Mouse (Mus musculus): Measurements from ENCODE around the gene Dapk2. TPM values are rescaled to one million over a fixed set of nuclear protein-coding genes. Genes with fewer than 3 reads are reported as not detected.
A peak's percentile ranks its signal among the peaks of the same experiment; 100 is the strongest.

Dapk2 gene
- polyA plus RNA-seq (2012; rRNA removed) = 26.7 and 32.8 TPM in 2 replicates

DNA sequence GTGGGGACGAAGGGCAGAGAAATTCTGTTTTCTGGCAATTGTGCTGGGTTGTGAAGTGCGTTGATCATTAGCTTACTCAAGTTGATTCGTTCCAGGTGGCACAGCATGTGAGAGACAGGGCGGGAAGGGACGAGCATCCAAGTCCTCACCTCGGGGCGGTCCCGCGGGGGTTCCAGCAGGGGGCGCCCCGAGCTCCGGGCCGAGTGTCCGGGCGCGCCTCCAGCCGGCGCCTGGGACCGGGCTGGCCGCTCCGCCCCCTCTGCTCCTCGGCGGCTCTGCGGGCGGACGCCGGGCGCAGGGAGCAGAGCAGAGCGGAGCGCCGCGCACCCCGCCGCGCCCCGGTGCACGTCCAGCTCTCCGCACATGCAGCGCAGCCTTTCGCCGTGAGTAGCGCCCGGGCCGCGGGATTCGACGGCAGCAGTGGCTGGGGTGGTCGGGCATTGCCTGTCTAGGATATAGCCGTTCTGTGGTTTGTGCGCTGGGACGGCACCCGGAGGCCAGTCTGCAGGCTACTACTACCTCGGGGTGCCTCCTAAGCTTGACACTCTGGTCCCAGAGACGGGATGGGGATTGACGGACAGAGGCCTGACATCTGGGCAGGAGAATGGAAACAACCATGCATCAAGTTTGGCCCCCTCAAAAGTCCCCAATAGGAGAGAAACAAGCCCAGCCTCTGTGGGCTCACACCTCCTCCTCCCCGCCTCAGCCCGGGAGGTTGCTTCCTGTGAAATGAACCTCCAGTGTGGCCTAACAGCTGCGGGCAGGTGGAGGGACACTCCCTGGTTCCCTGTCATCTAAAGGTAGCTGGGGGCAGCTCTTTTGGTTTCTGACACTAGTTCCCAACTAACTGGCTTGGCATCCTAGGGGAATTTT is at the start of gene Dapk2:
Gene Dapk2 (plus strand): TSS at position 266 of the 873 bp plus-strand sequence.
- 1% methylated on average over 58 of the region's 58 CpGs for WGBS

DNA sequence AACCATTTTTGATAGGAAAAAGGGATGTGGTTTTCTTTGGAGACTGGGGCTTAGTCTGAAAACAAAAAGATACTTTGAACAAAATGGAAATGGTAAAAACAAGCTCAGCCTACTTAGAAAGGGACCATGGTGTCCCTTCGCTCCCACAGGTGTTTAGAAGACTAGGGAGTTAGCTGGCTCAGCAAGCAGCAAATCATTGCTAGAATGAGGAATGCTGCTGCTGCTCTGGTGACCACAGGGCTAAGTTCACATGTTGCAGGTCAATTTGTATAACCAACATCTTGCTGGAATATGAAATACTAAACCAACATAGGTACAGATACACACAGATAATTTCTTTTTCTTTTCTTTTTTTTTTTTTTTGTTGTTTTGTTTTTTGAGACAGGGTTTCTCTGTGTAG is 48.4 kb upstream of the Dapk2 start:
- no peak for DNase-seq
- Histone ChIP-seq H3K4me1 (ENCODE audit: control insufficient read depth, insufficient read depth, low read length) (peaks cover 2% of the 10 kb centered on the region; the same call in 1 of the 2 replicates), H3K4me3 (replicated peaks; ENCODE audit: extremely low read depth, low read depth, low read length) (no peak overlapping the region)
- TF ChIP-seq POLR2A (IDR thresholded peaks at IDR 0.05; ENCODE audit: borderline replicate concordance, extremely low read depth, low read depth, low read length) (no peak), CTCF (IDR thresholded peaks at IDR 0.05; ENCODE audit: insufficient read depth, low read length) (no peak)
- 97% methylated on average over 1 of the region's 1 CpGs for WGBS

More for the DNA sequence above, at the start of gene Dapk2:
- Histone ChIP-seq H3K4me1 (ENCODE audit: control insufficient read depth, insufficient read depth, low read length) (no peaks in the 10 kb centered on the region; the same call in 1 of the 2 replicates), H3K4me3 (replicated peaks; ENCODE audit: extremely low read depth, low read depth, low read length) (peak within 1 kb of the TSS; percentile 62)
- peak; percentile 87 for DNase-seq
- TF ChIP-seq POLR2A (IDR thresholded peaks at IDR 0.05; ENCODE audit: borderline replicate concordance, extremely low read depth, low read depth, low read length) (0 out of 2 replicates have a peak, but pooled peaks have one; percentile 6), CTCF (IDR thresholded peaks at IDR 0.05; ENCODE audit: insufficient read depth, low read length) (peak; percentile 23; the same call in 1 of the 2 replicates)

GRCm38 (mm10) chr9:66110126-66110525 is 47.9 kb upstream of the Dapk2 start:
- Histone ChIP-seq H3K4me3 (replicated peaks; ENCODE audit: extremely low read depth, low read depth, low read length) (no peak overlapping the region), H3K4me1 (ENCODE audit: control insufficient read depth, insufficient read depth, low read length) (peaks cover 4% of the 10 kb centered on the region; the same call in 1 of the 2 replicates)
- TF ChIP-seq POLR2A (IDR thresholded peaks at IDR 0.05; ENCODE audit: borderline replicate concordance, extremely low read depth, low read depth, low read length) (no peak), CTCF (IDR thresholded peaks at IDR 0.05; ENCODE audit: insufficient read depth, low read length) (no peak)
- DNase-seq = no peak
- WGBS = 58% methylated on average over 8 of the region's 8 CpGs

DNA sequence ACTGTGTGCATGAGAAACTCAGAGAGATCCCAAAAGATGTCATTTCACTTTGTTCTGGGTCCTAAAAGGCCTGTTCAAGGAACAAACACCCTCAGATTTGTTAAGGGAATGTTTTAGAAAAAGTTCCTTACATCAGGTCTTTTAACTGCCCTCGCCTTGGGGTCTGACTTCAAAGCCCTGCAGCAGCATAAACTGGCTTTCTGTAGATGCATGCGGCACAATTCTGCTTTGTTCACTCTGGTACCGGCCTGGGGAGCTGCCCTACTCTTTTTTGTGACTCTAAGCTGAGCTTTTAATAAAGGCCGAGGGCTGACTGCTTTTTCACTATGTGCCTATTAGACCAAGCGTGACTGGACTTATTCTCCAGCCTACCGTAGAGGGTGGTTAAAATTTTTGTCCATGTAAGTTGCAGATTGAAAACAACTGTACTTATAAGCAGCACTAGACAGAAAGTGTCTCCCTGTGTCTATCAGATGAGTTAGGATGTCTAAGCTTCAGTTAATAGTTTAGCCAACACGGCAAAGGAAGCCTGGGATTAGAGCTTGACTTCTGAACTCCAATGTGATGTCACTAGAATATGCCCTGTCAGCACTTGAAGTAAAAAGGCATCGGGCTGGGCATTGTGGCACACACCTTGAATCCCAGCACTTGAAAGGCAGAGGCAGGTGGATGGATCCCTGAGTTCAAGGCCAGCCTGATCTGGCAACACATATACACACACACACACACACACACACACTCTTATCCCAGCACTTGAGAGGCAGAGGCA is 47.2 kb upstream of the Dapk2 start:
- H3K4me1 ChIP-seq (ENCODE audit: control insufficient read depth, insufficient read depth, low read length) = peaks cover 4% of the 10 kb centered on the region; the same call in 1 of the 2 replicates
- no peak overlapping the region for H3K4me3 ChIP-seq (replicated peaks; ENCODE audit: extremely low read depth, low read depth, low read length)
- no peak for DNase-seq
- WGBS = 88% methylated on average over 8 of the region's 8 CpGs
- TF ChIP-seq POLR2A (IDR thresholded peaks at IDR 0.05; ENCODE audit: borderline replicate concordance, extremely low read depth, low read depth, low read length) = no peak
- no peak for TF ChIP-seq CTCF (IDR thresholded peaks at IDR 0.05; ENCODE audit: insufficient read depth, low read length)

GRCm38 (mm10) chr9:66114341-66114740 is 43.7 kb upstream of the Dapk2 start:
- WGBS = 77% methylated on average over 3 of the region's 3 CpGs
- no peak overlapping the region for H3K4me3 ChIP-seq (replicated peaks; ENCODE audit: extremely low read depth, low read depth, low read length)
- TF ChIP-seq CTCF (IDR thresholded peaks at IDR 0.05; ENCODE audit: insufficient read depth, low read length) (no peak), POLR2A (IDR thresholded peaks at IDR 0.05; ENCODE audit: borderline replicate concordance, extremely low read depth, low read depth, low read length) (no peak)
- no peak for DNase-seq
- H3K4me1 ChIP-seq (ENCODE audit: control insufficient read depth, insufficient read depth, low read length) = peaks cover 4% of the 10 kb centered on the region; the same call in 1 of the 2 replicates

GRCm38 (mm10) chr9:66116890-66117289 is 41.1 kb upstream of the Dapk2 start:
- Histone ChIP-seq H3K4me1 (ENCODE audit: control insufficient read depth, insufficient read depth, low read length) (peaks cover 2% of the 10 kb centered on the region), H3K4me3 (replicated peaks; ENCODE audit: extremely low read depth, low read depth, low read length) (no peak overlapping the region)
- WGBS = 54% methylated on average over 8 of the region's 8 CpGs
- TF ChIP-seq CTCF (IDR thresholded peaks at IDR 0.05; ENCODE audit: insufficient read depth, low read length) = no peak
- TF ChIP-seq POLR2A (IDR thresholded peaks at IDR 0.05; ENCODE audit: borderline replicate concordance, extremely low read depth, low read depth, low read length) = no peak
- no peak for DNase-seq

DNA sequence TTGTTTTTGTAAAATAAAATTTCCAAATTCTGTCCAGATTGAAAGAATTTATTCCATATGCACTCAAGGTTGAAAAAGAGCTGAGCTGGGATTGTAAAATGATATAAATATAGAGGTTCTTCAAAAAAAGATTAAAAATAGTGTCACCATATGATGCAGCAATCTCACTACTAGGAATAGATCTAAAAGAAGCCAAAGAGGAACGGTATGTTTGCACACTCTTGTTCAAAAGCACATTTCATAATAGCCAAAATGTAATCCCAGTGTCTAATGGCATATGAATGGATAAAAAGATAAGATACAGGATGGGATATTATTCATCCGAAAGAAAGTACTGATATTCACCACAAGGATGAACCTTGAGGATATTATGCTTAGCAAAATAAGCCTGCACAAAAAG is 38.5 kb upstream of the Dapk2 start:
- DNase-seq = no peak
- peaks cover 6% of the 10 kb centered on the region for H3K4me1 ChIP-seq (ENCODE audit: control insufficient read depth, insufficient read depth, low read length)
- H3K4me3 ChIP-seq (replicated peaks; ENCODE audit: extremely low read depth, low read depth, low read length) = no peak overlapping the region
- no peak for TF ChIP-seq CTCF (IDR thresholded peaks at IDR 0.05; ENCODE audit: insufficient read depth, low read length)
- TF ChIP-seq POLR2A (IDR thresholded peaks at IDR 0.05; ENCODE audit: borderline replicate concordance, extremely low read depth, low read depth, low read length) = no peak
- 68% methylated on average over 2 of the region's 2 CpGs for WGBS

DNA sequence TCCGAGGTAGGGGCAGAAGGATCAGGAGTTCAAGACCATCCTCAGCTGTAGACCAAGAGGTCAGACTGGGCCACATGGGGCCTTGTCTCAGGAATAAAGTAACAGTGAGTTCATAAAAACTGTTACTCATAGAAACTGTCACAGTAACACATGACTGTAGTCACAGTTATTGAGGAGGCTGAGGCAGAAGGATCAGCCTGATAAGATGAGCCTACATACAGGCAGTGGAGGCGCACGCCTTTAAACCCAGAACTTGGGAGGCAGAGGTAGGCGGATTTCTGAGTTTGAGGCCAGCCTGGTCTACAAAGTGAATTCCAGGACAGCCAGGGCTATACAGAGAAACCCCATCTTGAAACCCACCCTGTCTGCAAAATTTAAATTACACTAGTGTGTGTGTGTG is 37.9 kb upstream of the Dapk2 start:
- DNase-seq = no peak
- H3K4me1 ChIP-seq (ENCODE audit: control insufficient read depth, insufficient read depth, low read length) = peaks cover 3% of the 10 kb centered on the region
- 92% methylated on average over 4 of the region's 4 CpGs for WGBS

DNA sequence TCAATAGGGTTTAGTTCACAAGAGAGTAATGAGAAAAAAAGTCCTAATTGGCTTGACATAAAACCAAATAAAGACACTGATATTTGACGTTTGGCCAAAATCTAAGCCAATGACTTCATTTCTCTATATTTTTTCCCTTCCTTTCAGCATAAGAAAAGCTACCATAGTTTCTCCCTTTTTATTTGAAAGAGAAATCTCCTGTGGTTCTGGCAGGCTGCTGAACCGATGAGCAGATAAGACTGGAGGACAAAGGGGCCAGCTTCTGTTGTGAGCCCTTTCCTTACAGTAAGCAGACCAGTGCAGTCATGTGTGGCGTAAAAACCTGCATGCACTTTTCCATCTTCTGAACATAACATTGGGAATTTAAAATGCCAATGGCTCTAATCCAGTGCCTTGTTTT is 37.1 kb upstream of the Dapk2 start:
- no peak overlapping the region for H3K4me3 ChIP-seq (replicated peaks; ENCODE audit: extremely low read depth, low read depth, low read length)
- WGBS = 74% methylated on average over 3 of the region's 3 CpGs
- H3K4me1 ChIP-seq (ENCODE audit: control insufficient read depth, insufficient read depth, low read length) = peaks cover 6% of the 10 kb centered on the region
- no peak for TF ChIP-seq CTCF (IDR thresholded peaks at IDR 0.05; ENCODE audit: insufficient read depth, low read length)
- no peak for TF ChIP-seq POLR2A (IDR thresholded peaks at IDR 0.05; ENCODE audit: borderline replicate concordance, extremely low read depth, low read depth, low read length)
- no peak for DNase-seq

More for the DNA sequence above, 37.9 kb upstream of the Dapk2 start:
- TF ChIP-seq POLR2A (IDR thresholded peaks at IDR 0.05; ENCODE audit: borderline replicate concordance, extremely low read depth, low read depth, low read length) (no peak), CTCF (IDR thresholded peaks at IDR 0.05; ENCODE audit: insufficient read depth, low read length) (no peak)
- no peak overlapping the region for H3K4me3 ChIP-seq (replicated peaks; ENCODE audit: extremely low read depth, low read depth, low read length)
